Comparison of ENCODE assay signal across 8 mouse cellular contexts in genomic region chr1:34485461-34486188, GRCm38 (mm10). TPM values are rescaled to one million over a fixed set of nuclear protein-coding genes. Genes with fewer than 3 reads are reported as not detected.
DNase-seq lines count a peak whose midpoint lies in the region; ATAC-seq and TF ChIP-seq lines count a peak whose summit lies in the region.

No protein-coding gene starts in this region.

- H3K36me3 ChIP-seq in testis, adult 2 months (ENCODE audit: control insufficient read depth, insufficient read depth, low read length), result no peaks in the 10 kb centered on the region
- no peaks in the 10 kb centered on the region for H3K36me3 ChIP-seq in heart, postnatal 0 days (replicated peaks; ENCODE audit: control insufficient read depth, insufficient read depth, low read length)
- H3K36me3 ChIP-seq in liver, embryonic 15.5 days (replicated peaks), result no peaks in the 10 kb centered on the region

- no peak for TF ChIP-seq EP300 in heart, postnatal 0 days (IDR thresholded peaks at IDR 0.05; ENCODE audit: low read depth)

- no peaks in the 10 kb centered on the region for H3K27me3 ChIP-seq in testis, adult 2 months (ENCODE audit: control insufficient read depth, insufficient read depth, low read length)
- no peaks in the 10 kb centered on the region for H3K27me3 ChIP-seq in heart, postnatal 0 days (ENCODE audit: control insufficient read depth, insufficient read depth, low read length)
- H3K27me3 ChIP-seq in liver, embryonic 15.5 days, result no peaks in the 10 kb centered on the region

- 0 out of 2 replicates have a peak, but pooled peaks have one; percentile 29 for TF ChIP-seq POLR2A in testis, adult 2 months (IDR thresholded peaks at IDR 0.05; ENCODE audit: control insufficient read depth, low read depth, low read length)

- H3K4me1 ChIP-seq in testis, adult 2 months (ENCODE audit: control insufficient read depth, insufficient read depth, low read length), result peaks cover 17% of the 10 kb centered on the region
- 0 out of 2 replicates have a peak, but pooled peaks cover 8% of the 10 kb centered on the region for H3K4me1 ChIP-seq in heart, postnatal 0 days (ENCODE audit: control insufficient read depth, insufficient read depth)
- H3K4me1 ChIP-seq in liver, embryonic 15.5 days (replicated peaks), result peaks cover 12% of the 10 kb centered on the region

- peak; percentile 58; the same call in 1 of the 2 replicates for TF ChIP-seq CTCF in testis, adult 2 months (IDR thresholded peaks at IDR 0.05; ENCODE audit: control insufficient read depth, insufficient read depth, insufficient replicate concordance, low read depth, low read length)
- peak; percentile 70 for TF ChIP-seq CTCF in heart, postnatal 0 days (IDR thresholded peaks at IDR 0.05; ENCODE audit: low read depth)

- ATAC-seq in heart, postnatal 0 days (ENCODE audit: insufficient read depth, low read depth), result no peak
- peak; percentile 52 for ATAC-seq in liver, embryonic 15.5 days (ENCODE audit: insufficient read depth)

- H3K4me2 ChIP-seq in heart, postnatal 0 days (ENCODE audit: low read depth, low read length), result peak overlapping the region; percentile 61
- H3K4me2 ChIP-seq in liver, embryonic 15.5 days, result peak overlapping the region; percentile 59

- DNase-seq in testis, postnatal 14 days (ENCODE audit: low spot score), result no peak
- DNase-seq in embryo, embryonic 10.5 days (ENCODE audit: low spot score), result peak; percentile 59
- DNase-seq in heart, postnatal 0 days (ENCODE audit: low spot score), result peak; percentile 46
- peak; percentile 46 to 74 for DNase-seq in kidney, postnatal 36 days
- peak; percentile 26 for DNase-seq in neural tube, embryonic 10.5 days (ENCODE audit: extremely low spot score, low spot score)
- DNase-seq in testis, postnatal 10 days (ENCODE audit: low spot score), result peak; percentile 55

- 6% methylated on average over 25 of the region's 25 CpGs for WGBS in heart, postnatal 0 days
- WGBS in liver, embryonic 15.5 days (ENCODE audit: insufficient replicate concordance), result 5% methylated on average over 25 of the region's 25 CpGs

- peak overlapping the region; percentile 91 for H3K4me3 ChIP-seq in testis, adult 2 months (ENCODE audit: control insufficient read depth, low read depth, low read length)
- H3K4me3 ChIP-seq in heart, postnatal 0 days (ENCODE audit: low read depth, low read length), result peak overlapping the region; percentile 24
- peak overlapping the region; percentile 33 for H3K4me3 ChIP-seq in liver, embryonic 15.5 days (replicated peaks)

- H3K27ac ChIP-seq in testis, adult 2 months (ENCODE audit: control insufficient read depth, insufficient read depth, low read depth, low read length), result peak overlapping the region; percentile 54; the same call in 1 of the 2 replicates
- no peak overlapping the region for H3K27ac ChIP-seq in heart, postnatal 0 days (ENCODE audit: low read depth)
- H3K27ac ChIP-seq in liver, embryonic 15.5 days (replicated peaks), result peak overlapping the region; percentile 53; the same call in 1 of the 2 replicates

- H3K9me3 ChIP-seq in heart, postnatal 0 days (replicated peaks; ENCODE audit: control insufficient read depth, low read length), result no peaks in the 10 kb centered on the region
- no peaks in the 10 kb centered on the region for H3K9me3 ChIP-seq in liver, embryonic 15.5 days (replicated peaks)

- H3K9ac ChIP-seq in heart, postnatal 0 days (replicated peaks; ENCODE audit: low read depth, low read length), result no peak overlapping the region
- no peak overlapping the region for H3K9ac ChIP-seq in liver, embryonic 15.5 days

RNA-seq across cellular contexts. Expression of gene Prss39, which starts 12.6 kb away (rescaled TPM):
- 715 and 783 TPM in 2 replicates for polyA plus RNA-seq in testis, adult 2 months (2012; rRNA removed)
- not detected in 2 replicates for total RNA-seq in heart, postnatal 0 days (2014; rRNA removed; ENCODE audit: low replicate concordance)
- not detected in 2 replicates for polyA plus RNA-seq in heart, postnatal 0 days (2015; fragmentation: Nextera tagmentation; extraction: Ambion mirVana)
- not detected in 2 replicates for polyA plus RNA-seq in liver, embryonic 15.5 days (2015; fragmentation: Nextera tagmentation; extraction: Ambion mirVana)

RNA-seq across cellular contexts. Expression of gene Ptpn18, which starts 26.1 kb away (rescaled TPM):
- 1.9 and 4.1 TPM in 2 replicates for polyA plus RNA-seq in testis, adult 2 months (2012; rRNA removed)
- total RNA-seq in heart, postnatal 0 days (2014; rRNA removed; ENCODE audit: low replicate concordance), result 4.7 TPM in 1 of 2 replicates, not detected in the other
- polyA plus RNA-seq in heart, postnatal 0 days (2015; fragmentation: Nextera tagmentation; extraction: Ambion mirVana), result 10.7 and 13.8 TPM in 2 replicates
- 17.8 and 18.2 TPM in 2 replicates for polyA plus RNA-seq in liver, embryonic 15.5 days (2015; fragmentation: Nextera tagmentation; extraction: Ambion mirVana)

RNA-seq across cellular contexts. Expression of gene Imp4, which starts 46.0 kb away (rescaled TPM):
- 24.6 and 28.6 TPM in 2 replicates for polyA plus RNA-seq in testis, adult 2 months (2012; rRNA removed)
- total RNA-seq in heart, postnatal 0 days (2014; rRNA removed; ENCODE audit: low replicate concordance), result 12.4 and 45.3 TPM in 2 replicates
- 41.6 and 42.5 TPM in 2 replicates for polyA plus RNA-seq in heart, postnatal 0 days (2015; fragmentation: Nextera tagmentation; extraction: Ambion mirVana)
- 52.0 and 53.2 TPM in 2 replicates for polyA plus RNA-seq in liver, embryonic 15.5 days (2015; fragmentation: Nextera tagmentation; extraction: Ambion mirVana)

RNA-seq across cellular contexts. Expression of gene Ccdc115, which starts 46.2 kb away (rescaled TPM):
- 18.0 and 19.8 TPM in 2 replicates for polyA plus RNA-seq in testis, adult 2 months (2012; rRNA removed)
- 29.2 and 30.5 TPM in 2 replicates for total RNA-seq in heart, postnatal 0 days (2014; rRNA removed; ENCODE audit: low replicate concordance)
- 29.7 and 32.4 TPM in 2 replicates for polyA plus RNA-seq in heart, postnatal 0 days (2015; fragmentation: Nextera tagmentation; extraction: Ambion mirVana)
- 22.2 and 25.0 TPM in 2 replicates for polyA plus RNA-seq in liver, embryonic 15.5 days (2015; fragmentation: Nextera tagmentation; extraction: Ambion mirVana)

RNA-seq across cellular contexts. Expression of gene Cfc1, which starts 49.8 kb away (rescaled TPM):
- not detected in 2 replicates for polyA plus RNA-seq in testis, adult 2 months (2012; rRNA removed)
- not detected in 2 replicates for total RNA-seq in heart, postnatal 0 days (2014; rRNA removed; ENCODE audit: low replicate concordance)
- polyA plus RNA-seq in heart, postnatal 0 days (2015; fragmentation: Nextera tagmentation; extraction: Ambion mirVana), result not detected in 2 replicates
- polyA plus RNA-seq in liver, embryonic 15.5 days (2015; fragmentation: Nextera tagmentation; extraction: Ambion mirVana), result not detected in 2 replicates

Comparison
In these comparisons a context has a peak if more than half of its experiments do, and no peak if none do; other contexts are left out.
1. H3K4me3 ChIP-seq: peak in every context shown above with its lines; median percentile 91 in testis, adult 2 months; 33 in liver, embryonic 15.5 days; 24 in heart, postnatal 0 days.
2. RNA of gene Prss39, which starts 12.6 kb away (polyA plus RNA-seq): 715 to 783 TPM in testis, adult 2 months; not detected in heart, postnatal 0 days and not detected in liver, embryonic 15.5 days; every median in the first group is over 100 times any median in the second.